7 mouse cellular contexts compared by ENCODE assay signal in the genomic region with DNA sequence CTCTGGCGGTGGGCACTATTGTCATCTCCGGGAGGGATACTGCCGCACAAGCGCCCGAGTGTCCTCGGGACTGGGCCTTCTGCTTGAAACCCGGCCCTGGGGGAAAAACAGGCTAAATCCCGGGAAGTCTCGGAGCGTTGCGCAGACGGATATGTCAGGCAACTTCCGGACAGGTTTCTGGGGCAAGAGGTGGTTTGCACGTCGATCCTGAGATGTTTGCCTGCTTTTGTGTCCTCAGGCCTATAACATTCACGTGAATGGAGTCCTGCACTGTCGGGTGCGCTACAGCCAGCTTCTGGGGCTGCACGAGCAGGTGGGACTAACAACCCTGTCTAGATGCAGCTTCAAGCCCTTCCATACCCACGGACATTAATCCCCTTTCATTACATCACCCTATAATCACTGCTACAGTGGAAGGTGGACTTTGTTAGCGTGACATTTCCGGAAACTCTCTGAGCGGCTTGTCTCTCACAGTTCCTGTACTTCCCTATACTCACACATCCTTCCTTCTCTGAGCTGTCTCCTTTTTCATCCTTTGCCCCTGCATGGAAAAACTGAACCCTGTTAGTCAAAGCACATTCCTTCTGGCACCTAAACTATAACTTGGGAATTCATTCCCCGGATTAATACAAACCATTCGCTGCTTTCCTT. TPM values are rescaled to one million over a fixed set of nuclear protein-coding genes. Genes with fewer than 3 reads are reported as not detected.
A peak's percentile ranks its signal among the peaks of the same experiment; 100 is the strongest.
DNase-seq lines count a peak whose midpoint lies in the region; ATAC-seq and TF ChIP-seq lines count a peak whose summit lies in the region.

No protein-coding gene starts in this region.

- peaks cover 11% of the 10 kb centered on the region for H3K4me1 ChIP-seq in neural tube, embryonic 11.5 days (ENCODE audit: control insufficient read depth, insufficient read depth, low read length)
- no peaks in the 10 kb centered on the region for H3K4me1 ChIP-seq in embryonic fibroblast, embryonic 13.5 days (ENCODE audit: control insufficient read depth, insufficient read depth, low read length)
- H3K4me1 ChIP-seq in limb, embryonic 11.5 days (ENCODE audit: control insufficient read depth, insufficient read depth, low read length), result peaks cover 14% of the 10 kb centered on the region
- peaks cover 7% of the 10 kb centered on the region for H3K4me1 ChIP-seq in olfactory bulb, adult 2 months (ENCODE audit: control insufficient read depth, insufficient read depth, low read length)

- H3K4me3 ChIP-seq in neural tube, embryonic 11.5 days (ENCODE audit: low read depth, low read length), result peak overlapping the region; percentile 84
- peak overlapping the region; percentile 68 for H3K4me3 ChIP-seq in embryonic fibroblast, embryonic 13.5 days (ENCODE audit: insufficient read depth, low read length)
- peak overlapping the region; percentile 90 for H3K4me3 ChIP-seq in limb, embryonic 11.5 days (ENCODE audit: low read depth, low read length)
- H3K4me3 ChIP-seq in olfactory bulb, adult 2 months (ENCODE audit: insufficient read depth, low read depth, low read length), result peak overlapping the region; percentile 91

- TF ChIP-seq POLR2A in embryonic fibroblast, embryonic 13.5 days (IDR thresholded peaks at IDR 0.05; ENCODE audit: low read depth, low read length), result no peak; the same call in 1 of the 2 replicates
- TF ChIP-seq POLR2A in olfactory bulb, adult 2 months (IDR thresholded peaks at IDR 0.05; ENCODE audit: insufficient read depth, low read depth, low read length), result no peak

- no peak for TF ChIP-seq CTCF in embryonic fibroblast, embryonic 13.5 days (IDR thresholded peaks at IDR 0.05; ENCODE audit: borderline replicate concordance, insufficient read depth, low read length)
- no peak for TF ChIP-seq CTCF in olfactory bulb, adult 2 months (IDR thresholded peaks at IDR 0.05; ENCODE audit: insufficient read depth, low read depth, low read length)

- H3K27me3 ChIP-seq in neural tube, embryonic 11.5 days (ENCODE audit: control insufficient read depth, insufficient read depth, low read length), result no peaks in the 10 kb centered on the region
- H3K27me3 ChIP-seq in limb, embryonic 11.5 days (ENCODE audit: control insufficient read depth, insufficient read depth, low read length), result no peaks in the 10 kb centered on the region

- DNase-seq in neural tube, embryonic 11.5 days (ENCODE audit: low spot score), result no peak
- no peak for DNase-seq in neural tube, embryonic 10.5 days (ENCODE audit: extremely low spot score, low spot score)
- DNase-seq in limb, embryonic 11.5 days (ENCODE audit: low spot score), result no peak
- no peak for DNase-seq in right cerebral cortex, adult 18-20 months
- DNase-seq in gastrocnemius, adult 8-10 months (ENCODE audit: low spot score in 2 of 2), result no peak

- WGBS in neural tube, embryonic 11.5 days, result 13% methylated on average over 25 of the region's 25 CpGs
- 12% methylated on average over 25 of the region's 25 CpGs for WGBS in limb, embryonic 11.5 days
- 10% methylated on average over 25 of the region's 25 CpGs for WGBS in olfactory bulb, adult 2 months

- no peak overlapping the region for H3K27ac ChIP-seq in neural tube, embryonic 11.5 days (ENCODE audit: low read depth, low read length)
- peak overlapping the region; percentile 49 for H3K27ac ChIP-seq in embryonic fibroblast, embryonic 13.5 days (ENCODE audit: insufficient read depth, low read length)
- peak overlapping the region; percentile 56 for H3K27ac ChIP-seq in limb, embryonic 11.5 days (replicated peaks; ENCODE audit: low read depth, low read length)
- H3K27ac ChIP-seq in olfactory bulb, adult 2 months (ENCODE audit: insufficient read depth, low read depth, low read length), result peak overlapping the region; percentile 82

- peak overlapping the region; percentile 89 for H3K9ac ChIP-seq in neural tube, embryonic 11.5 days (ENCODE audit: low read length)
- peak overlapping the region; percentile 91 for H3K9ac ChIP-seq in limb, embryonic 11.5 days (ENCODE audit: low read length)

- no peaks in the 10 kb centered on the region for H3K9me3 ChIP-seq in neural tube, embryonic 11.5 days (ENCODE audit: control insufficient read depth, low read length)
- no peaks in the 10 kb centered on the region; the same call in 1 of the 2 replicates for H3K9me3 ChIP-seq in limb, embryonic 11.5 days (ENCODE audit: control insufficient read depth, low read length)

- H3K4me2 ChIP-seq in neural tube, embryonic 11.5 days (ENCODE audit: low read depth), result peak overlapping the region; percentile 93
- peak overlapping the region; percentile 81 for H3K4me2 ChIP-seq in limb, embryonic 11.5 days (ENCODE audit: low read depth, severe bottlenecking)

- no peak for ATAC-seq in neural tube, embryonic 11.5 days (ENCODE audit: insufficient read depth, low FRiP score, low TSS enrichment)
- ATAC-seq in limb, embryonic 11.5 days (ENCODE audit: insufficient number of reproducible peaks, low FRiP score, low TSS enrichment, low read depth), result no peak

- peaks cover 24% of the 10 kb centered on the region for H3K36me3 ChIP-seq in neural tube, embryonic 11.5 days (ENCODE audit: control insufficient read depth, insufficient read depth, low read length)
- peaks cover 39% of the 10 kb centered on the region for H3K36me3 ChIP-seq in limb, embryonic 11.5 days (ENCODE audit: control insufficient read depth, insufficient read depth, low read length)

RNA-seq across cellular contexts. Expression of a gene that starts 0.5 kb away (rescaled TPM):
- 69.6 and 77.7 TPM in 2 replicates for polyA plus RNA-seq in neural tube, embryonic 11.5 days (2014; fragmentation: Nextera tagmentation; extraction: Ambion mirVana)
- polyA plus RNA-seq in embryonic fibroblast, embryonic 13.5 days (2011; ENCODE audit: insufficient read length, low read depth, missing spikeins), result 19.8 and 21.6 TPM in 2 replicates
- polyA plus RNA-seq in limb, embryonic 11.5 days (2014; fragmentation: Nextera tagmentation; extraction: Ambion mirVana), result 71.9 and 73.0 TPM in 2 replicates
- polyA plus RNA-seq in olfactory bulb, adult 2 months (2012; ENCODE audit: insufficient read depth, insufficient read length, low replicate concordance, missing spikeins), result not detected in 2 replicates
- total RNA-seq in gastrocnemius, adult 8-10 months (2022), result 10 to 100 TPM; 42.1 to 68.2 (median 50.8) TPM

RNA-seq across cellular contexts. Expression of a gene that starts 0.7 kb away (rescaled TPM):
- 134 and 137 TPM in 2 replicates for polyA plus RNA-seq in neural tube, embryonic 11.5 days (2014; fragmentation: Nextera tagmentation; extraction: Ambion mirVana)
- 91.9 and 113 TPM in 2 replicates for polyA plus RNA-seq in embryonic fibroblast, embryonic 13.5 days (2011; ENCODE audit: insufficient read length, low read depth, missing spikeins)
- polyA plus RNA-seq in limb, embryonic 11.5 days (2014; fragmentation: Nextera tagmentation; extraction: Ambion mirVana), result 138 and 144 TPM in 2 replicates
- not detected in 2 replicates for polyA plus RNA-seq in olfactory bulb, adult 2 months (2012; ENCODE audit: insufficient read depth, insufficient read length, low replicate concordance, missing spikeins)
- 10 to 100 TPM; 31.3 to 35.8 (median 31.7) TPM for total RNA-seq in gastrocnemius, adult 8-10 months (2022)

RNA-seq across cellular contexts. Expression of a gene that starts 8.3 kb away (rescaled TPM):
- 6.4 and 7.0 TPM in 2 replicates for polyA plus RNA-seq in neural tube, embryonic 11.5 days (2014; fragmentation: Nextera tagmentation; extraction: Ambion mirVana)
- polyA plus RNA-seq in embryonic fibroblast, embryonic 13.5 days (2011; ENCODE audit: insufficient read length, low read depth, missing spikeins), result 18.6 and 20.3 TPM in 2 replicates
- polyA plus RNA-seq in limb, embryonic 11.5 days (2014; fragmentation: Nextera tagmentation; extraction: Ambion mirVana), result 5.5 and 6.2 TPM in 2 replicates
- polyA plus RNA-seq in olfactory bulb, adult 2 months (2012; ENCODE audit: insufficient read depth, insufficient read length, low replicate concordance, missing spikeins), result not detected in 2 replicates
- total RNA-seq in gastrocnemius, adult 8-10 months (2022), result 10 to 100 TPM in 1 of 4 experiments, 1 to 10 TPM in 3; 6.5 to 12.3 (median 8.5) TPM

RNA-seq across cellular contexts. Expression of a gene that starts 13.8 kb away (rescaled TPM):
- 75.1 and 89.0 TPM in 2 replicates for polyA plus RNA-seq in neural tube, embryonic 11.5 days (2014; fragmentation: Nextera tagmentation; extraction: Ambion mirVana)
- polyA plus RNA-seq in embryonic fibroblast, embryonic 13.5 days (2011; ENCODE audit: insufficient read length, low read depth, missing spikeins), result 51.0 and 69.2 TPM in 2 replicates
- 89.2 and 104 TPM in 2 replicates for polyA plus RNA-seq in limb, embryonic 11.5 days (2014; fragmentation: Nextera tagmentation; extraction: Ambion mirVana)
- not detected in 2 replicates for polyA plus RNA-seq in olfactory bulb, adult 2 months (2012; ENCODE audit: insufficient read depth, insufficient read length, low replicate concordance, missing spikeins)
- 10 to 100 TPM; 20.5 to 28.0 (median 23.2) TPM for total RNA-seq in gastrocnemius, adult 8-10 months (2022)

RNA-seq across cellular contexts. Expression of a gene that starts 14.0 kb away (rescaled TPM):
- 1.3 and 1.7 TPM in 2 replicates for polyA plus RNA-seq in neural tube, embryonic 11.5 days (2014; fragmentation: Nextera tagmentation; extraction: Ambion mirVana)
- polyA plus RNA-seq in embryonic fibroblast, embryonic 13.5 days (2011; ENCODE audit: insufficient read length, low read depth, missing spikeins), result 2.7 and 3.8 TPM in 2 replicates
- polyA plus RNA-seq in limb, embryonic 11.5 days (2014; fragmentation: Nextera tagmentation; extraction: Ambion mirVana), result 1.1 and 1.8 TPM in 2 replicates
- polyA plus RNA-seq in olfactory bulb, adult 2 months (2012; ENCODE audit: insufficient read depth, insufficient read length, low replicate concordance, missing spikeins), result not detected in 2 replicates
- under 1 TPM; 0.15 to 0.56 (median 0.29) TPM for total RNA-seq in gastrocnemius, adult 8-10 months (2022)

Comparison
In these comparisons a context has a peak if more than half of its experiments do, and no peak if none do; other contexts are left out.
1. RNA of a gene that starts 0.5 kb away (polyA plus RNA-seq): 69.6 to 77.7 TPM in neural tube, embryonic 11.5 days, 71.9 to 73.0 TPM in limb, embryonic 11.5 days and 19.8 to 21.6 TPM in embryonic fibroblast, embryonic 13.5 days; not detected in olfactory bulb, adult 2 months; every median in the first group is over 10 times any median in the second.
2. Peak in every context shown above with its lines, with median percentiles within 50 percentile points of each other: H3K4me3 ChIP-seq.